Mouse (Mus musculus): ENCODE data around the gene Ap3m1. TPM values are rescaled to one million over a fixed set of nuclear protein-coding genes. Genes with fewer than 3 reads are reported as not detected.
"Not testable (repeated sequence)": the region's sequence is repeated elsewhere in the genome, so short reads cannot be mapped to it uniquely, and the experiment has no call there.

The Ap3m1 gene
- polyA plus RNA-seq (2015; fragmentation: Nextera tagmentation; extraction: Ambion mirVana), result 70.2 and 79.0 TPM in 2 replicates

DNA sequence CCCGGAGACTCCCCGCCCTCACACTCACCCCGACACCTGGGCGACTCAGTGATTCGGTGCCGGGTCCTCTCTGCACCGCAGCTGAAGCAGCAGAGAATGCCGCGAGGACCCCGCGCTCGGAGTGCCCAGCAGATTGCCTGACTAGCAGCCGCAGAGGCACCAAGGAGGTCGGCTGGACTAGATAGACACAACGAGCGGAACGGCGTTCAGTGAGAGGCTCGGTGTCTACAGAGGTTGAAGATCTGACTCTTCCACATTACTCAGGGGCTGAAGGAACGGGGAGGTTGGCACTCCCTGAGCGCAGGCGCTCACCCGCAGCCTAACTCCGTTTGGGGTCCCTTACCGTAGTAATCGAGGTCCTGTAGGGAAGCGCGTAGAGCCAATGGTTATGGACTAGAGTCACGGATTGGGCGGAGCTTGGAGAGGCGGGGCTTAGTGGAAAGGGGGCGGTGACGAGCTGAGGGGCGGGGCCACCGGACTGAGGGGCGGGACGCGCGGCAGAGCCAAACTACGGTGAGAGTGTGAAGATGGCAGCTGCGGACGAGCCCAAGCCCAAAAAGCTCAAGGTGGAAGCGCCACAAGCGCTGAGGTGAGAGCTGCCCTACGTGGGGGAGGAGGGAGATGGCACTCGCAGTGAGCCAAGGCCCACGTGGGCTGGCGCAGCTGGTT is at the start of gene Ap3m1, which contains the start of gene Adk:
TSS of gene Ap3m1 (minus strand) at position 397 of the 669 bp plus-strand sequence.
TSS of gene Adk (plus strand) at position 463 of the 669 bp plus-strand sequence.
- ATAC-seq, result peak; percentile 98

DNA sequence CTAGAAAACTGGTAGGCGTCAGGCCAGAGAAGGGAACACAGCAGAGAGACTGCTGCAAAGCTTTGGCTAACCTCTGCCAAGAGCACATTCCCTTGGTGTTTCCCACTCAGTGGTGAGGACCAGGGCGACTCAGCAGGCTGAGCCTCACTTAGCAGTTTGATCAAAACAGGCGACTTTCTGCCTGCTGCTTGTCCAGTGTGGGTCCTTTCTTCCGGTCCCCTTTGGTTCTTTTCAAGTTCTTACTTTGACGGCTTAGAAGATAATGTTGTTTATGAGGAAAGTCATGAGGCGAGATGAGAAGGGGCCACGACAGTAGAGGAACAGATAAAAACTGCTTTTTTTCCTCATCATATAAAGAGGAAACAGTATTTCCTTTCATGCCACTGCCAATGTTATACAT is 49.3 kb upstream of the Ap3m1 start:
- H3K27ac ChIP-seq, result no peak overlapping the region

More for the DNA sequence above, at the start of gene Ap3m1, which contains the start of gene Adk:
- Histone ChIP-seq H3K9ac (peak within 1 kb of the TSS; percentile 73), H3K9me3 (no peaks in the 10 kb centered on the region), H3K36me3 (no peaks in the 10 kb centered on the region), H3K27ac (peak within 1 kb of the TSS; percentile 92), H3K4me1 (replicated peaks) (0 out of 2 replicates have a peak, but pooled peaks cover 3% of the 10 kb centered on the region), H3K4me3 (replicated peaks) (peak within 1 kb of the TSS; percentile 83), H3K27me3 (replicated peaks) (no peaks in the 10 kb centered on the region), H3K4me2 (replicated peaks) (peak within 1 kb of the TSS; percentile 97)
- WGBS, result under 1% methylated on average over 48 of the region's 48 CpGs

DNA sequence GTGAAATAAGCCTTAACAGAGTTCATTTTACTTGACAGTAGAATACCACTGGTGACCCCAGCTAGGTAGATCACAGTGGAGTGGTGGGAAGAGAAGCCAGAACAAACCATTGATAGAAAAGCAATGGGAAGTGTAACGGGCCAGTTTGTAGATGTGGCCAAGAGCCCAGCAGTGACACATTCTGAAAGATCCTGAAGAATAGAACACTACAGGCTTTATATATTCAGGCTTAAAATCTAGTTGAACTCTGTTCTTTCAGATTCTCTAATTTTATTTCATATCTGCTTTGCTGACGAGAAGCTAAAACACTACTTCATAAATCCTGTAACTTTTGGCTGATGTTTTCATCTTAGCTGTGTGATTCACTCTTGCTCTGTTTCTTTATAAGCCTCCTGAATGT is 48.6 kb upstream of the Ap3m1 start:
- Histone ChIP-seq H3K9ac (no peak overlapping the region), H3K4me1 (replicated peaks) (peaks cover 6% of the 10 kb centered on the region), H3K9me3 (no peaks in the 10 kb centered on the region), H3K27ac (no peak overlapping the region), H3K4me3 (replicated peaks) (no peak overlapping the region), H3K36me3 (no peaks in the 10 kb centered on the region), H3K27me3 (replicated peaks) (no peaks in the 10 kb centered on the region), H3K4me2 (replicated peaks) (no peak overlapping the region)
- no peak for ATAC-seq
- 64% methylated on average over 2 of the region's 2 CpGs for WGBS

More for the DNA sequence above, 49.3 kb upstream of the Ap3m1 start:
- H3K36me3 ChIP-seq, result no peaks in the 10 kb centered on the region
- no peaks in the 10 kb centered on the region for H3K27me3 ChIP-seq (replicated peaks)
- no peak overlapping the region for H3K4me2 ChIP-seq (replicated peaks)
- no peak overlapping the region for H3K4me3 ChIP-seq (replicated peaks)
- H3K4me1 ChIP-seq (replicated peaks), result peaks cover 6% of the 10 kb centered on the region
- 34% methylated on average over 7 of the region's 7 CpGs for WGBS
- no peak for ATAC-seq
- H3K9me3 ChIP-seq, result no peaks in the 10 kb centered on the region
- H3K9ac ChIP-seq, result no peak overlapping the region

DNA sequence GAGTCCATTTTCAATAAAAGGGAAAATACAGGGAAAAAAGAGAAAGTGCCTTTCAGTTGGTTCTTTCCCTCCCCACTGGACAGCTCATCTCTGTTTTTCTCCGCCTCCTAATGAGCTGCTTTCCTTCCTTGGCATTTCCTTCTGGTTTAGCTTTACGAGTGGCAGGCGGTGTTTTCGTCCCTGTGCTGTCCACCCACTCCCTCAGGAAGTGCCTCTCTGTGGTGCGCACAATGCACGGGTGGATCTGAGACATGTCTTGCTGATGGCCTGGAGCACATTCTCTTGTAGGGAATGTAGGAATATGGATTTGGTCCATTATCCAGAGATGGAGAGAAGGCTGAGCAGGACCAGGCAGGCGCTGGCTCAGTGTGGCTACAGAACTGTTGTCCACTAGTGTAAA is 47.1 kb upstream of the Ap3m1 start:
- no peaks in the 10 kb centered on the region for H3K36me3 ChIP-seq
- H3K27ac ChIP-seq, result no peak overlapping the region
- 64% methylated on average over 7 of the region's 7 CpGs for WGBS
- H3K9ac ChIP-seq, result no peak overlapping the region
- H3K9me3 ChIP-seq, result no peaks in the 10 kb centered on the region
- H3K4me3 ChIP-seq (replicated peaks), result no peak overlapping the region
- no peak overlapping the region for H3K4me2 ChIP-seq (replicated peaks)
- H3K27me3 ChIP-seq (replicated peaks), result no peaks in the 10 kb centered on the region
- no peak for ATAC-seq
- peaks cover 6% of the 10 kb centered on the region for H3K4me1 ChIP-seq (replicated peaks)

DNA sequence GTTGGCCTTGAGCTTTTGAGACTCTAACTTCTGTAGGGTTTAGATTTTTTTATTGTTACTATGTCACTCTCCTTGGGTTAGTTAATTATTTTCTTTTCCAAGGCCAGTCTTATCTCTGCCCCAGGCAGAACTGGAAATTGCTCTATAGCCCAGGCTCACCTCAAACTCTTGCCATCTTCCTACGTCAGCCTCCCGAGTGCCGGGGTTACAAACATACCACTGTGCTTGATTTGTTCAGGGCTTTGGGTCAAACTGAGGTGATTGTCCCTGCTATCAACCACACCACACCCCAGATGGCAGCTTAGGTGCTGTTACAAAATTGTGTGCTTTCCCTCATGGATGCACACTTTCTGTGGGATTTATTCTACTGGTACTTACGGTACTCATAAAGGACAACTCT is 44.4 kb upstream of the Ap3m1 start:
- ATAC-seq, result peak; percentile 98
- peak overlapping the region; percentile 62; the same call in 1 of the 2 replicates for H3K27ac ChIP-seq
- H3K9me3 ChIP-seq, result no peaks in the 10 kb centered on the region
- H3K27me3 ChIP-seq (replicated peaks), result no peaks in the 10 kb centered on the region
- H3K4me1 ChIP-seq (replicated peaks), result peaks cover 6% of the 10 kb centered on the region
- peak overlapping the region; percentile 6; the same call in 1 of the 2 replicates for H3K4me2 ChIP-seq (replicated peaks)
- H3K9ac ChIP-seq, result no peak overlapping the region
- H3K36me3 ChIP-seq, result no peaks in the 10 kb centered on the region
- 64% methylated on average over 4 of the region's 4 CpGs for WGBS
- H3K4me3 ChIP-seq (replicated peaks), result no peak overlapping the region

DNA sequence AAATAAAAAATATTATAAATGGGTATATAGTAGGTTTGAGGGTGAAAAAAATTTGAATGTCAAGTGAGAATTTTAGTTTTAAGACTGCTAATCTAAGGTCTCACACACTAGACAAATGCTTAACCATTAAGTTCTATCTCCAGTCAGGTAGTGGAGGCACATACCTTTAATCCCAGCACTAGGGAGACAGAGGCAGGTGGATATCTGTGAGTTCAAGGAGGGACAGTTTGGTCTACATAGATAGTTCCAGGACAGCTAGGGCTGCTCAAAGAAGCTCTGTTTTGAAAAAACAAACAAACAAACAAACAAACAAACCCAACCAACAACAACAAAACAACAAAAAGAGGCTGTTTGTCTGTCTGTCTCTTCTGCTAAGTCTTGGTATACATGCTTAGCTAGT is 44.0 kb upstream of the Ap3m1 start:
- H3K4me3 ChIP-seq (replicated peaks), result no peak overlapping the region
- no peaks in the 10 kb centered on the region for H3K36me3 ChIP-seq
- no peaks in the 10 kb centered on the region for H3K9me3 ChIP-seq
- H3K27me3 ChIP-seq (replicated peaks), result no peaks in the 10 kb centered on the region
- no peak overlapping the region for H3K9ac ChIP-seq
- no peak overlapping the region for H3K4me2 ChIP-seq (replicated peaks)
- peak overlapping the region; percentile 37; the same call in 1 of the 2 replicates for H3K27ac ChIP-seq
- ATAC-seq, result peak; percentile 65
- 0 out of 2 replicates have a peak, but pooled peaks cover 3% of the 10 kb centered on the region for H3K4me1 ChIP-seq (replicated peaks)

DNA sequence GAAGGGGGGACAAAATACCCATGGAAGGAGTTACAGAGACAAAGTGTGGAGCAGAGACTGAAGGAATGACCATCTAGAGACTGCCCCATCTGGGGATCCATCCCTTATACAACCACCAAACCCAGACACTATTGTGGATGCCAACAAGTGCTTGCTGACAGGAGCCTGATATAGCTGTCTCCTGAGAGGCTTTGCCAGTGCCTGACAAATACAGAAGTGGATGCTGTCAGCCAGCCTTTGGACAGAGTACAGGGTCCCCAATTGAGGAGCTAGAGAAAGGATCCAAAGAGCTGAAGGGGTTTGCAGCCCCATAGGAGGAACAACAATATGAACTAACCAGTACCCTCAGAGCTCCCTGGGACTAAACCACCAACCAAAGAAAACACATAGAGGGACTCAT is 41.9 kb upstream of the Ap3m1 start:
- not testable (repeated sequence) for ATAC-seq; H3K4me1 ChIP-seq (replicated peaks); H3K4me3 ChIP-seq (replicated peaks); H3K27ac ChIP-seq; H3K27me3 ChIP-seq (replicated peaks); H3K4me2 ChIP-seq (replicated peaks); H3K36me3 ChIP-seq; H3K9ac ChIP-seq; H3K9me3 ChIP-seq

DNA sequence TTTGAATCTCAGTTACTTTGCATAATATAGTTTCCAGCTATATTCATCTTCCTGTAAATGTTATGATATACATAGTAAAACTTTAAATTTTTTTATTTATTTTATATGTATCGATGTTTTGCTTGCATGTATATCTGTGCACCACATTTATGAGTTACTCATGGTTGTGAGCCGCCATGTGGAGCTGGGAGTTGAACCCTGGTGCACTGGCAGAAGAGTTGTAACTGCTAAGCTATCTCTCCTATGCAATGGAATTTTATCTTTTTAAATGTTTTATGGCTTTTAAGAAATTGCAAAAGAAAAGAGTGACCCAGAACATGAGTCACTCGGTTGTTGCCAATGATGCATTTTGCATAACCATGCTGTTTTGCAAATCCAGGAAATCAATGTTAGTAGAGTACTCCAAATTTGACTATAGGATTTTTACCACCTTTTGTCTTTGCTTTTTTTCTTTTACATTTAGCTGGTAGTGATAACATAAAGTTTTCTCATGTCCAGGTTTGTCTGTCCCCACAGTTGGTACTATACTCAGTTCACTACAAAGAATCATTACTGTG is 38.7 kb upstream of the Ap3m1 start:
- ATAC-seq, result peak; percentile 78
- no peak overlapping the region for H3K4me2 ChIP-seq (replicated peaks)
- no peaks in the 10 kb centered on the region for H3K36me3 ChIP-seq
- peaks cover 26% of the 10 kb centered on the region for H3K4me1 ChIP-seq (replicated peaks)
- no peaks in the 10 kb centered on the region for H3K9me3 ChIP-seq
- H3K27me3 ChIP-seq (replicated peaks), result no peaks in the 10 kb centered on the region
- WGBS, result 73% methylated on average over 3 of the region's 3 CpGs
- no peak overlapping the region for H3K27ac ChIP-seq
- H3K9ac ChIP-seq, result no peak overlapping the region
- no peak overlapping the region for H3K4me3 ChIP-seq (replicated peaks)

DNA sequence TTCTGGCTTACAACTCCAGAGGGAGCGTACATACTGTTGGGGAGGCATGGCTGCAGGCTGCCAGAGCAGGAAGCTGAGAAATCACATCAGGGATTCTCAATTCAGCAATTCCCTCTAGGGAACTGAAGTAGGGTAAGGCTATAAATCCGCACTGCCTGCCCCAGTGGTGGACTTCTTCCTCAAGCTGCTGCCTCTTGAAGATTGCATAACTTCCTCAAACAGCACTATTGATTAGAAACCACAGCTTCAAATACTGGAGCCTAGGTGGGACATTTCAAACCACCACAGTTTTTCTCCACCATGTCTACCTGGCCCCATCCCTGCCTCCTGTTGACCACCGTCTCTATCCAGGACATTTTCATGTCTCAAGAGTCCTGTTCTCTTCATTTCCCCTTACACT is 38.1 kb upstream of the Ap3m1 start:
- H3K9me3 ChIP-seq, result no peaks in the 10 kb centered on the region
- peak; percentile 71 for ATAC-seq
- peaks cover 26% of the 10 kb centered on the region for H3K4me1 ChIP-seq (replicated peaks)

DNA sequence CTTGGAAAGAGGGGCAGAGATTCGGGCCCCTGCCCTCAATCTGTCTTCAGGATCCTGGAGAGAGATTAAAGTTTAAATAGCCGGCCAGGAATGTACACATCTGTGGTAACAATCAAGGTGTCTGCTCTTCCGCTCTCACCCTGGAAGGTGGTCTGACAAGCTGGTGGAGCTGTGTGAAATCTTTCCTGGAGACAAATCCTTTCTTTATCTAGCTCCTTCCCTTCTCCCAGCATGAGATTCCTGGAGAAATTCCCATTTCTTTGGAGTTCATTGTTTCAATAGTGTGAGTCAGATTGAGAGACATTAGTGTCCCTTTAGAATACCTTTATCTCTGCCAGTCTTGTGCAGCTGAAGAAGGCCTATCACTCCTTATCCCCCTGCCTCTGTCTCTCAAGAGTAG is 36.4 kb upstream of the Ap3m1 start:
- Histone ChIP-seq H3K4me2 (replicated peaks) (no peak overlapping the region), H3K4me1 (replicated peaks) (peaks cover 26% of the 10 kb centered on the region), H3K27ac (no peak overlapping the region), H3K9me3 (no peaks in the 10 kb centered on the region), H3K27me3 (replicated peaks) (no peaks in the 10 kb centered on the region), H3K9ac (no peak overlapping the region), H3K4me3 (replicated peaks) (no peak overlapping the region), H3K36me3 (no peaks in the 10 kb centered on the region)
- 52% methylated on average over 3 of the region's 3 CpGs for WGBS
- ATAC-seq, result no peak

More for the DNA sequence above, 38.1 kb upstream of the Ap3m1 start:
- WGBS, result 49% methylated on average over 3 of the region's 3 CpGs
- H3K4me3 ChIP-seq (replicated peaks), result no peak overlapping the region
- no peak overlapping the region for H3K9ac ChIP-seq
- peak overlapping the region; percentile 25 for H3K27ac ChIP-seq
- no peaks in the 10 kb centered on the region for H3K36me3 ChIP-seq
- no peaks in the 10 kb centered on the region for H3K27me3 ChIP-seq (replicated peaks)
- H3K4me2 ChIP-seq (replicated peaks), result no peak overlapping the region

DNA sequence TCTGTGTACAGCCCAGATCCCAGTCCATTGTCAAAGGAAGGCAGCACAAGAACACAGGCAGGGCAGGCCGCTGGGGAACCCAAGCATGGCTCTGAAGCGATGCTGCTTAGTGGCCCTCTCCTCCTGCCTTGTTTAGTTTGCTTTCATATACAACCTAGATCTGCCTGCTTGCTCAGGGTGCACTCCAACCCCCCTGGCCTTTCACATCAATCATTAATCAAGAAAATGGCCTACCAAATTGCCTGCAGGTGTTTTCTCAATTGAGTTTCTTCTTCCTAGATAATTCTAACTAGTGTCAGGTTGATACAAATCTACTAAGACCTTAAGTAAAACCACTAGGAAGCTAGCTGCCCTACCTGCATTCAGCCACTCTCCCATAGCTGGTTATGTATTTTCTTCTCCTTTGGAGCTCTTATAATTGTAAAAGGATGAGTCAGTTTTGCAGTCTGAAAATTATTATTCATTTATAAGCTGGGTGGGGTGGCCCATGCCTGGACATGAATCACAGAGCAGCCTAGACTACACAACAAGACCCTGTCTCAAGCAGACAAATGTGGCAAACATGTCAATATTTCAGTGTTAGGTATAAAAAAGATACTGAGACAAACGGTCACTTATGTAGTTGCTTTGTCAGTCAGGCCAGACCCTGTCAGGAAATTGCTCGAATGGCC is 35.2 kb upstream of the Ap3m1 start:
- H3K4me3 ChIP-seq (replicated peaks), result no peak overlapping the region
- no peak for ATAC-seq
- peaks cover 26% of the 10 kb centered on the region for H3K4me1 ChIP-seq (replicated peaks)
- no peaks in the 10 kb centered on the region for H3K9me3 ChIP-seq
- 45% methylated on average over 4 of the region's 4 CpGs for WGBS
- H3K4me2 ChIP-seq (replicated peaks), result no peak overlapping the region
- no peaks in the 10 kb centered on the region for H3K27me3 ChIP-seq (replicated peaks)
- H3K9ac ChIP-seq, result no peak overlapping the region
- peak overlapping the region; percentile 74 for H3K27ac ChIP-seq
- no peaks in the 10 kb centered on the region for H3K36me3 ChIP-seq

DNA sequence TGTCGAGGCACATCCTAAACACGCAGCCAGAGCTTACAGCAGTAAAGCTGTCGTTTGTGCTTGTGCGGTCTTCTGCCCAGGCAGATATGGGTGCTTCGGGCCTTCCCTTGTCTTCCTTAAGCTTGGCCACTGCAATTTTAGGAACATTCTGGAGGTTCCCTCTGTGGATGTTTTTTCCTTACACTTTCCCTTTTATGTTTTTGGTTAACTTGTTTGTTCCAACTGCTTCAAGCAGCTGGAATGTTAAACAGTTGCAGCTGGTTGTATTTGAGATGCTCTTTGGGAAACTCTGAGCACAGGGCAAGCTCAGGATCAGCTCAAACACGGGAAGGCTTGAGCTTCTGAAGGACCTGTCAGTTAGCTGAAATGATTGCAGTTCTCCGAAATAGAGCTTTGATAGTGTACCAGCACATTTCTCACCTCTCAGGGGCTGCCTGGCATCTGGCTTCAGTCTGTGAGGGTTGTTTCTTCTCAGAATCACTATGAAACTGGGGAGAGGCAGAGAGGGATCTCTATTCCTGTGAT is 34.6 kb upstream of the Ap3m1 start:
- Histone ChIP-seq H3K36me3 (no peaks in the 10 kb centered on the region), H3K9ac (no peak overlapping the region), H3K4me2 (replicated peaks) (no peak overlapping the region), H3K9me3 (no peaks in the 10 kb centered on the region), H3K27ac (peak overlapping the region; percentile 74), H3K4me1 (replicated peaks) (peaks cover 26% of the 10 kb centered on the region), H3K27me3 (replicated peaks) (no peaks in the 10 kb centered on the region), H3K4me3 (replicated peaks) (no peak overlapping the region)
- WGBS, result 29% methylated on average over 7 of the region's 7 CpGs
- no peak for ATAC-seq

Data from intestine, embryonic 15.5 days (tissue).